Mouse (Mus musculus) cerebellum, postnatal 4 days (tissue): Measurements from ENCODE around the gene Tmem184a.

Experiments used
- DNase-seq, 2 experiments: peaks; one replicate each; pipeline ENCODE4 v3.0.0; 2022; ENCODE audit warnings: low spot score in 2 of 2, mixed read lengths in 1 of 2

Tmem184a gene

DNA sequence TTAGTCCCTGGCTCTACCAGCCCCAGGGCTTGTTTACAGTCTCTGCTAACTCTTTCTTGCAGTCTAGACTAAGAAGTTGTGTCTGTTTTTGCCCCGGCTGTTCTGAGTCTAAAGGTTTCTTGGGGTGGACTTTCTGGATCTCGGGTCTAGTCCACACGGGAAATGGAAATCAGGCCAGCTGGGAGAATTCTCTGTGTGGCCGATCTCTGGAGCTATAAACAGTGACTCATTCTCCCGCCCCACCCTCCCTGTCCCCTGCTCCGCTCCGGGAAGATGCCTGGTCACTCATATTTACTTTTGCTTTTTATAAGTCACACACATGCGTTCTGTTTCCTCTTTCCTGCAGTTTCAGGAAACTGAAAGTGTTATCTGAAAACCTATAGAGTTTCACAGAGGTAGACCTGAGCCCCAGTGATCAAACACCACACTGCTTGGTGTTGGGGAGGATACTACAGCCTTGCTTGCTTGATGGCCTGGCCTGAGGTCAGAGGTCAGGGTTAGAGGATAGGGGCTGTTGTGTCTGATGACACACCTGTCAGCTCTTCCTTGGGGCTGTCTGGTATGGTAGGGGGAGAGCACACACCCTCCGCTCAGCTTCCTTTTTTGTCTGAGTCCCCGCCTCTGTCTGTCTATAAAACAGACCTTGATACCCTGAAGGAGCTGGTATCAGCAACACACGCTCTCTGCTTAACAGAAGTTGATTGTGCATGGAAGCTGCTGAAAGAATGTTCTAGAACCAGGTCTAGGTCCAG, 26.2 kb downstream of the Tmem184a start:
- no peak for DNase-seq

GRCm38 (mm10) chr5:139792966-139793337, 26.8 kb downstream of the Tmem184a start:
- DNase-seq: no peak

- no peak for DNase-seq
Measured at GRCm38 (mm10) chr5:139792159-139792775, 27.4 kb downstream of the Tmem184a start.

- peak; percentile 87 to 91 for DNase-seq
Measured at GRCm38 (mm10) chr5:139791227-139792158, 28.2 kb downstream of the Tmem184a start, which contains the start of gene Mafk. Gene Mafk, plus strand, starts transcription at chr5:139791513.

GRCm38 (mm10) chr5:139789466-139789865, 30.3 kb downstream of the Tmem184a start:
- no peak for DNase-seq

DNA sequence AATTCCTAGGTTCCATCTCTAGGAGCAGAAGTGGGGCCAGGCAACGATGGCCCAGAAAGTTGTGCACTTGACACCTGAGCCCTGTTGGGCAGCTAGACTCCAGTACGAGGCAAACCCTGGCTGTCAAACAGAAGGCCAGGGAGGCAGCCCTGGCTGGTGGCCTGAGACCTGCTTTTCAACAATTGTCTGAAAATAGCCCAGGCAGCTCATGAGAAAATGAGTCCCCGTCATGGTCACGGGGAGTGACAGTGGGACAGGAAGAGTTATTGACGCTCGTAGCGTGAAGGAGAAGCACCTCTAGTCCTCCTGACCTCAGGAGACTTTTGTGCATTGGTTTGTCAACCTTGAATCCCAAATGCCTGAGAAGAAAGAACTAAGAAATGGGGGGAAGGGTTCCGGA, 38.3 kb downstream of the Tmem184a start:
- DNase-seq: no peak

DNA sequence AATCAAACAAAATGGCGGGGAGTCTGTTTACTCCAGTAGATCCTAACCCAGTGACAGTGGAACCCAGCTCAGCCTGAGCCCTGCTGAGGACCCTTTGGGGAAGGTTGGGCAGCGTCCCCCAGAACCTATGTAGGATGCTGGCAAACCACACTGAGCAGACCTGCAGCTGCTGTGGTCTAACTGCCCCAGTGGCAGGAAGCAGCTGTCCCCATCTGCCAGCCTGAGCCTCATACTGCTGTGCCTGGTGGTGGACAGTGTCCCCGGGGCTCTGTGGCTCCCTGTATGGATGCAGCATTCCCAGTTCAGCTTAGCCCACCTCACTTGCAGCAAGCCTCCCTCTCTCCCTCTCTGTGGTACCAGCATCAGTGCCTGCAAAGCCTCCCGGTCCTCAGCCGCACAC, 42.8 kb downstream of the Tmem184a start:
- DNase-seq: no peak

GRCm38 (mm10) chr5:139775216-139775926, 44.3 kb downstream of the Tmem184a start, which contains the start of gene Ints1:
Gene Ints1, minus strand, starts transcription at chr5:139775674.
- peak; percentile 95 to 97 for DNase-seq

GRCm38 (mm10) chr5:139768216-139768615, 51.5 kb downstream of the Tmem184a start:
- no peak for DNase-seq

DNA sequence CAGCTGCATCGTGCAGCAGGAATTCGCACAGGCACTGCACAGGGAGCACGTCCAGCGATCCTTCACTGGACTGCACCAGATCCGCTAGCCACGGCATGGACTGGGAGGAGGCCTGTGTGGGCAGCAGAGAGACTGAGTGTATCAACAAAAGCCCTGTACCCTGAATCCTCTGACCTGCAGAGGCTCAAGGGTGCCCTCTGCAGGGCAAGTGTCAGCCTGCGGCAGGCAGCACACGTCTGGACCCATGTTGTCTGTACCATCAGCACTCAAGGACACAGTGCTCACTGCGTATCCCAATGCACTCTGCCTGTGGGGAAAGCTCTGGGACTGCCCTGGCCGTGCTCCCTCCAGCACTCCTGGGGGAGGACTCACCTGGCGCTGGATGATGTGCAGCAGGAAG, 55.4 kb downstream of the Tmem184a start:
- no peak for DNase-seq

GRCm38 (mm10) chr5:139758096-139758495, 61.6 kb downstream of the Tmem184a start:
- DNase-seq: no peak

DNA sequence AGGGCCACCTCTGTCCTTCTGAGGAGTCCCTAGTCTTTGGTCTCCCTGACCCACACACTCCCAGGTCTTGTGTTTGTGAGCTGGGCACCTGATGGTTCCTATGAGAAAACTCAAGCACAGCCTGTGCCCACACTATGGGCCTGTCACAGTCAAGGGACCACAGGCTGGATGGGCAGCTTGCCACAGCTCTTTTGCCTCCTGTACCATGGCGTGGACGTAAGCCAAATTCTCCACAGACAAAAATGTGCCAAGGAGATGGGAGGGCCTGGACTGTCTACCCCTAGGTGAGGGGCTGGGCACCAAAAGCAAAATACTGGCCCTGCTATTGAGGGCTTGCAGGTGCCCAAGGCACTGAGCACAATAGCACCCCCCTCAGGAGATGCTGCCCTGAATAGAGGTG, 63.1 kb downstream of the Tmem184a start:
- DNase-seq: no peak

DNA sequence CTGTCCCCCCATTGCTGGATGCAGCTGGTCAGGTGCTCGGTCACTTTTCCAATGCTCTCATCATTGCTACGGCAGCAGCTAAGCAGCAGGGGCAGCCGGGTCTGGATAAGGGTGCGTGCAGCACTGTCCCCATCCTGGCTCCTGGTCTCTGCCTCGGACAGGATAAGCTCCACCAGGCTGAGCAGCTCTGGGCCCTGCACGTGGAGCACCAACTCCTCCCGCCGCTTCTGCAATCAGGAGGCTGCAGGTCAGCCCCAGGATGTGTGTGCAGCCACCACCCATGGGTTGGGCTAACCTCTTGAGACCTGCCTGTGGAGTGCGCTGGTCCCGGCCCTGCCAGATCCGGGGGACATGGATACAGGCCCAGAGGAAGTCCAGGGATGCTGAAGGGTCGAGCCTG, 63.6 kb downstream of the Tmem184a start:
- DNase-seq: no peak

DNA sequence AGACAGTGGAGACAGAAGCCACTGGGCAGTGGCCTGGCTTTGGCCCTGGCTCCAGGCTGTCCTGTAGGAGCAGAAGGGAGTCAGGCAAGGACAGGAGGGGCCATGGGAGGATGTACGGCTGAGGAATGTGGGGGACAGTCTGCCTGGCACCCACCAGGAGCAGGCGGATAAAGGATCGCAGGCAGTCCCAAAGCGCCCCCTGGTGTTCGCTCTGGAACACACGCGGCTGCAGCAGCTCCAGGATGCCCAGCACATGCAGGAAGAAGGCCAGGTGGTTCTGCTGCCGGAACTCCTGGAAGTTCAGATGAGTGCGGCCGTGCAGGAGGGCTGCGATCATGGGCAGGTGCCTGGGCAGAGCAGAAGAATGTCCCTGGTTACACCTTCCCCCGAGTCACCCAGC, 65.0 kb downstream of the Tmem184a start:
- peak; percentile 57 to 71 for DNase-seq
